9 mouse cellular contexts compared by ENCODE assay signal in the genomic region with DNA sequence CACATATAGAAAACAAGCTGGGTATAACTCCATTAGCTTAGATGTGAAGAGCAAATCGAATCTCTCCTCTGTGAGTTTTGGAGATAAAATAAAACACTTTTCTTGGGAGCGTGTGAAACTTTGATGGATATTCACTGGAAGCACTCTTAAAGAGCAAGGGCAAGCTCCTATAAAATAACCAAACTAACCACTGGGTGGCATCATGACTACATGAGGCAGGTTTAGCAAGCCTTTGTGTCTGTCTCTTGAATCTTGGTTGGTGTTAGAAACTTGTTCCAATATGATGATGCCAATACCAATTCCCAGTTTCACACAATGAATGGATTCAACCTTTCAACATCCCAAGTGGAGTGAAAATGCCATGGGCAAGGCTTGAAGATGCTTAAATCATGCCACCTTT. TPM values are rescaled to one million over a fixed set of nuclear protein-coding genes. Genes with fewer than 3 reads are reported as not detected.
DNase-seq lines count a peak whose midpoint lies in the region; ATAC-seq and TF ChIP-seq lines count a peak whose summit lies in the region.
"Had no signal": no experiment of that assay in that cellular context is flagged by ENCODE, and none has a peak within 500 bp of the region (broad histone marks: within the 10 kb centered on the region; RNA-seq: fewer than 3 reads in every experiment).

No protein-coding gene starts in this region.

- no peak for DNase-seq in forebrain, embryonic 10.5 days (ENCODE audit: extremely low spot score, low spot score)
- DNase-seq in lung, postnatal 0 days (ENCODE audit: low spot score) = peak; percentile 34
- no peak for DNase-seq in lung, adult 18-20 months
- DNase-seq in embryonic facial prominence, embryonic 14.5 days (ENCODE audit: low spot score) = peak; percentile 76
- no peak for DNase-seq in urinary bladder, postnatal 25 days (ENCODE audit: low spot score)
- DNase-seq in left cerebral cortex, postnatal 36 days (ENCODE audit: low spot score in 2 of 2) = no peak

- H3K4me2 ChIP-seq in forebrain, embryonic 13.5 days = no peak overlapping the region
- no peak overlapping the region for H3K4me2 ChIP-seq in lung, postnatal 0 days (replicated peaks; ENCODE audit: low read depth, low read length)
- no peak overlapping the region for H3K4me2 ChIP-seq in embryonic facial prominence, embryonic 14.5 days (ENCODE audit: low read depth, low read length)
- no peak overlapping the region for H3K4me2 ChIP-seq in neural tube, embryonic 15.5 days
- H3K4me2 ChIP-seq: heart, embryonic 15.5 days had no signal

- no peak overlapping the region for H3K9ac ChIP-seq in forebrain, embryonic 13.5 days
- H3K9ac ChIP-seq in lung, postnatal 0 days (replicated peaks; ENCODE audit: low read depth) = no peak overlapping the region
- H3K9ac ChIP-seq in embryonic facial prominence, embryonic 14.5 days (ENCODE audit: low read depth, low read length) = no peak overlapping the region
- no peak overlapping the region for H3K9ac ChIP-seq in neural tube, embryonic 15.5 days (replicated peaks)
- H3K9ac ChIP-seq: heart, embryonic 15.5 days had no signal

- H3K4me3 ChIP-seq in forebrain, embryonic 13.5 days = no peak overlapping the region
- H3K4me3 ChIP-seq in forebrain, embryonic 10.5 days = no peak overlapping the region
- H3K4me3 ChIP-seq in lung, postnatal 0 days (ENCODE audit: low read depth, low read length) = no peak overlapping the region
- no peak overlapping the region for H3K4me3 ChIP-seq in embryonic facial prominence, embryonic 14.5 days (ENCODE audit: low read depth, low read length)
- no peak overlapping the region for H3K4me3 ChIP-seq in neural tube, embryonic 15.5 days (replicated peaks)
- H3K4me3 ChIP-seq: heart, embryonic 15.5 days had no signal

- no peak for TF ChIP-seq EP300 in lung, postnatal 0 days (IDR thresholded peaks at IDR 0.05)

- peak; percentile 71 for TF ChIP-seq CTCF in lung, postnatal 0 days (IDR thresholded peaks at IDR 0.05)

- H3K27ac ChIP-seq in forebrain, embryonic 13.5 days = no peak overlapping the region
- no peak overlapping the region for H3K27ac ChIP-seq in forebrain, embryonic 10.5 days
- H3K27ac ChIP-seq in lung, postnatal 0 days (ENCODE audit: low read length) = no peak overlapping the region
- no peak overlapping the region for H3K27ac ChIP-seq in embryonic facial prominence, embryonic 14.5 days (replicated peaks; ENCODE audit: low read depth, low read length)
- H3K27ac ChIP-seq in neural tube, embryonic 15.5 days (replicated peaks) = no peak overlapping the region
- H3K27ac ChIP-seq: heart, embryonic 15.5 days had no signal

- H3K36me3 ChIP-seq in forebrain, embryonic 13.5 days (ENCODE audit: poor library complexity, severe bottlenecking) = no peaks in the 10 kb centered on the region
- H3K36me3 ChIP-seq in forebrain, embryonic 10.5 days (replicated peaks) = no peaks in the 10 kb centered on the region
- H3K36me3 ChIP-seq in lung, postnatal 0 days (ENCODE audit: insufficient read depth, low read length) = no peaks in the 10 kb centered on the region
- H3K36me3 ChIP-seq in embryonic facial prominence, embryonic 14.5 days (ENCODE audit: control insufficient read depth, insufficient read depth, low read length) = no peaks in the 10 kb centered on the region
- no peaks in the 10 kb centered on the region for H3K36me3 ChIP-seq in neural tube, embryonic 15.5 days
- H3K36me3 ChIP-seq: heart, embryonic 15.5 days had no signal

- no peaks in the 10 kb centered on the region for H3K4me1 ChIP-seq in forebrain, embryonic 13.5 days
- no peaks in the 10 kb centered on the region for H3K4me1 ChIP-seq in forebrain, embryonic 10.5 days
- H3K4me1 ChIP-seq in lung, postnatal 0 days (ENCODE audit: insufficient read depth, low read depth, low read length) = no peaks in the 10 kb centered on the region
- H3K4me1 ChIP-seq in embryonic facial prominence, embryonic 14.5 days (ENCODE audit: control insufficient read depth, insufficient read depth, low read length) = no peaks in the 10 kb centered on the region
- peaks cover 3% of the 10 kb centered on the region; the same call in 1 of the 2 replicates for H3K4me1 ChIP-seq in neural tube, embryonic 15.5 days
- H3K4me1 ChIP-seq: heart, embryonic 15.5 days had no signal

- H3K27me3 ChIP-seq in forebrain, embryonic 13.5 days = no peaks in the 10 kb centered on the region
- H3K27me3 ChIP-seq in forebrain, embryonic 10.5 days (ENCODE audit: poor library complexity, severe bottlenecking) = no peaks in the 10 kb centered on the region
- H3K27me3 ChIP-seq in lung, postnatal 0 days (replicated peaks; ENCODE audit: insufficient read depth, low read length) = no peaks in the 10 kb centered on the region
- no peaks in the 10 kb centered on the region for H3K27me3 ChIP-seq in embryonic facial prominence, embryonic 14.5 days (replicated peaks; ENCODE audit: control insufficient read depth, insufficient read depth, low read length)
- no peaks in the 10 kb centered on the region for H3K27me3 ChIP-seq in neural tube, embryonic 15.5 days (replicated peaks)
- H3K27me3 ChIP-seq: heart, embryonic 15.5 days had no signal

- peak; percentile 73 for ATAC-seq in forebrain, embryonic 13.5 days
- ATAC-seq in lung, postnatal 0 days = no peak
- ATAC-seq in embryonic facial prominence, embryonic 14.5 days (ENCODE audit: low read depth) = no peak
- ATAC-seq in neural tube, embryonic 15.5 days (ENCODE audit: low FRiP score) = peak; percentile 53; the same call in 1 of the 2 replicates

- H3K9me3 ChIP-seq in forebrain, embryonic 13.5 days (replicated peaks) = no peaks in the 10 kb centered on the region
- H3K9me3 ChIP-seq in forebrain, embryonic 10.5 days = peaks cover 4% of the 10 kb centered on the region; the same call in 1 of the 2 replicates
- no peaks in the 10 kb centered on the region for H3K9me3 ChIP-seq in lung, postnatal 0 days (ENCODE audit: low read length)
- H3K9me3 ChIP-seq in embryonic facial prominence, embryonic 14.5 days (ENCODE audit: control insufficient read depth, low read length) = no peaks in the 10 kb centered on the region
- H3K9me3 ChIP-seq in neural tube, embryonic 15.5 days (replicated peaks) = no peaks in the 10 kb centered on the region
- H3K9me3 ChIP-seq: heart, embryonic 15.5 days had no signal

- WGBS in forebrain, embryonic 13.5 days = 63% methylated on average over 2 of the region's 2 CpGs
- 66% methylated on average over 2 of the region's 2 CpGs for WGBS in forebrain, embryonic 10.5 days
- 41% methylated on average over 2 of the region's 2 CpGs for WGBS in lung, postnatal 0 days
- WGBS in embryonic facial prominence, embryonic 14.5 days = 62% methylated on average over 2 of the region's 2 CpGs
- WGBS in neural tube, embryonic 15.5 days = 64% methylated on average over 2 of the region's 2 CpGs

- intact Hi-C loops in left cerebral cortex, postnatal 36 days (cut with DNase I) = loop anchor here (5.0 to 10.0 kb wide), 2 partner anchors 271 to 763 kb away; no protein-coding TSS in a partner anchor

RNA-seq across cellular contexts. Expression of gene Gm5136, which starts 34.0 kb away (rescaled TPM):
- polyA plus RNA-seq in forebrain, embryonic 13.5 days (2015; fragmentation: Nextera tagmentation; extraction: Ambion mirVana) = 0.19 and 0.25 TPM in 2 replicates
- not detected in 2 replicates for polyA plus RNA-seq in forebrain, embryonic 10.5 days (2016; fragmentation: Nextera tagmentation; extraction: Ambion mirVana)
- polyA plus RNA-seq in lung, postnatal 0 days (2015; fragmentation: Nextera tagmentation; extraction: Ambion mirVana) = not detected in 2 replicates
- polyA plus RNA-seq in embryonic facial prominence, embryonic 14.5 days (2014; fragmentation: Nextera tagmentation; extraction: Ambion mirVana) = not detected in 2 replicates
- 0.38 and 0.46 TPM in 2 replicates for polyA plus RNA-seq in neural tube, embryonic 15.5 days (2015; fragmentation: Nextera tagmentation; extraction: Ambion mirVana)
- total RNA-seq in left cerebral cortex, postnatal 36 days (2021) = 1 to 10 TPM; 1.1 to 5.6 TPM
- polyA plus RNA-seq: heart, embryonic 15.5 days had no signal

Comparison
In these comparisons a context has a peak if more than half of its experiments do, and no peak if none do; other contexts are left out.
1. DNase-seq: peak in lung, postnatal 0 days (single experiment) and embryonic facial prominence, embryonic 14.5 days (single experiment); none in forebrain, embryonic 10.5 days (single experiment), lung, adult 18-20 months (0 of 2), urinary bladder, postnatal 25 days (single experiment) and left cerebral cortex, postnatal 36 days (0 of 2).
2. ATAC-seq: peak in forebrain, embryonic 13.5 days (single experiment) and neural tube, embryonic 15.5 days (single experiment); none in lung, postnatal 0 days (single experiment) and embryonic facial prominence, embryonic 14.5 days (single experiment).